Mouse (Mus musculus) forebrain, embryonic 14.5 days (tissue): ENCODE measurements around the gene Per2. TPM values are rescaled to one million over a fixed set of nuclear protein-coding genes. Genes with fewer than 3 reads are reported as not detected.

Experiments used
- ATAC-seq: fragments of 200-750 bp; cut with Nextera tagmentation; 2 replicates; pipeline ENCODE4 v1.8.0; 2017; ENCODE audit warnings: mild to moderate bottlenecking, moderate library complexity
- DNase-seq: peaks from one replicate; pipeline ENCODE4 v3.0.0-alpha.2; 2015; ENCODE audit warnings: low spot score
- H3K27ac ChIP-seq: fragments of 300-500 bp; sonication (generic); 2 replicates; pipeline ENCODE4 v1.5.1; 2014; ENCODE audit warnings: low read depth, mild to moderate bottlenecking, control low read depth, low read length, moderate library complexity
- H3K27me3 ChIP-seq: fragments of 300-500 bp; sonication (generic); replicated peaks from 2 replicates; pipeline ENCODE4 v1.6.1; 2014; ENCODE audit warnings: low read length, control low read depth, mixed read lengths; ENCODE audit not compliant: control insufficient read depth, insufficient read depth
- H3K36me3 ChIP-seq: fragments of 300-500 bp; sonication (generic); 2 replicates; pipeline ENCODE4 v1.6.1; 2014; ENCODE audit warnings: low read length, control low read depth; ENCODE audit not compliant: control insufficient read depth, insufficient read depth
- H3K4me1 ChIP-seq: fragments of 300-500 bp; sonication (generic); 2 replicates; pipeline ENCODE4 v1.6.1; 2014; ENCODE audit warnings: antibody characterized with exemption, low read length, control low read depth; ENCODE audit not compliant: control insufficient read depth, insufficient read depth
- H3K4me2 ChIP-seq: fragments of 300-500 bp; sonication (generic); 2 replicates; pipeline ENCODE4 v1.6.1; 2014; ENCODE audit warnings: mild to moderate bottlenecking, control low read depth, low read length
- H3K4me3 ChIP-seq: fragments of 300-500 bp; sonication (generic); 2 replicates; pipeline ENCODE4 v1.5.1; 2014; ENCODE audit warnings: low read depth, low read length, control low read depth
- H3K9ac ChIP-seq: fragments of 300-500 bp; sonication (generic); 2 replicates; pipeline ENCODE4 v1.6.1; 2014; ENCODE audit warnings: mild to moderate bottlenecking, low read length, control low read depth, moderate library complexity
- H3K9me3 ChIP-seq: fragments of 300-500 bp; sonication (generic); replicated peaks from 2 replicates; pipeline ENCODE4 v1.6.1; 2016; ENCODE audit warnings: low read length, control low read depth, mixed read lengths; ENCODE audit not compliant: control insufficient read depth
- WGBS: fragments of 180-500 bp; shearing (Covaris S2); extraction: QIAGEN DNeasy Blood & Tissue Kit; methylation state at CpG from one replicate; pipeline ENCODE4 v1.1.7; 2014; 5-methylcytosine and 5-hydroxymethylcytosine counted together
- polyA plus RNA-seq: library from polyadenylated mRNA; unstranded; fragments of >200 nt; fragmentation: Nextera tagmentation; extraction: Ambion mirVana; gene quantifications from 2 replicates; pipeline ENCODE4 v1.2.1, GENCODE M21; 2014

Per2 gene
- polyA plus RNA-seq, 1 experiment from 2014 or later, result 2.6 TPM

GRCm38 (mm10) chr1:91404976-91405375 lies 54.1 kb downstream of the Per2 start:
- no peak for ATAC-seq

GRCm38 (mm10) chr1:91398260-91399062 lies 60.7 kb downstream of the Per2 start, which contains the start of gene Ilkap:
TSS of gene Ilkap (minus strand) at chr1:91398815.
- H3K9me3 ChIP-seq, result no peaks in the 10 kb centered on the region
- DNase-seq (peak; percentile 93), ATAC-seq (peak; percentile 97)
- peaks cover 15% of the 10 kb centered on the region for H3K4me1 ChIP-seq
- no peaks in the 10 kb centered on the region for H3K27me3 ChIP-seq
- peak within 1 kb of the TSS; percentile 96 for H3K4me2 ChIP-seq
- H3K36me3 ChIP-seq, result peaks cover 16% of the 10 kb centered on the region
- WGBS, result under 1% methylated on average over 83 of the region's 91 CpGs
- peak within 1 kb of the TSS; percentile 88 for H3K9ac ChIP-seq
- H3K4me3 ChIP-seq, result peak within 1 kb of the TSS; percentile 88
- H3K27ac ChIP-seq, result peak within 1 kb of the TSS; percentile 83

More at GRCm38 (mm10) chr1:91404976-91405375, 54.1 kb downstream of the Per2 start:
- no peaks in the 10 kb centered on the region for H3K9me3 ChIP-seq
- H3K4me1 ChIP-seq, result no peaks in the 10 kb centered on the region
- no peak overlapping the region for H3K9ac ChIP-seq
- DNase-seq, result no peak
- WGBS, result 38% methylated on average over 1 of the region's 1 CpGs
- no peak overlapping the region for H3K4me3 ChIP-seq
- no peaks in the 10 kb centered on the region for H3K27me3 ChIP-seq
- H3K36me3 ChIP-seq, result no peaks in the 10 kb centered on the region
- H3K4me2 ChIP-seq, result no peak overlapping the region
- no peak overlapping the region for H3K27ac ChIP-seq

- peaks cover 15% of the 10 kb centered on the region for H3K4me1 ChIP-seq
- H3K9ac ChIP-seq, result peak overlapping the region; percentile 88
- peak overlapping the region; percentile 96 for H3K4me2 ChIP-seq
- H3K4me3 ChIP-seq, result peak overlapping the region; percentile 88
- peak overlapping the region; percentile 83; the same call in 1 of the 2 replicates for H3K27ac ChIP-seq
- ATAC-seq (0 out of 2 replicates have a peak, but pooled peaks have one; percentile 0), DNase-seq (no peak)
- under 1% methylated on average over 12 of the region's 12 CpGs for WGBS
- no peaks in the 10 kb centered on the region for H3K9me3 ChIP-seq
- H3K27me3 ChIP-seq, result no peaks in the 10 kb centered on the region
- peaks cover 21% of the 10 kb centered on the region for H3K36me3 ChIP-seq
Observed at GRCm38 (mm10) chr1:91397927-91398259, 61.2 kb downstream of the Per2 start.

- Histone ChIP-seq H3K4me2 (no peak overlapping the region), H3K9ac (no peak overlapping the region), H3K4me3 (no peak overlapping the region), H3K4me1 (no peaks in the 10 kb centered on the region; the same call in 1 of the 2 replicates), H3K9me3 (no peaks in the 10 kb centered on the region), H3K27me3 (no peaks in the 10 kb centered on the region), H3K27ac (no peak overlapping the region), H3K36me3 (peaks cover 78% of the 10 kb centered on the region)
- ATAC-seq (no peak), DNase-seq (no peak)
- WGBS, result 96% methylated on average over 5 of the region's 5 CpGs
Observed at GRCm38 (mm10) chr1:91390369-91390768, 68.8 kb downstream of the Per2 start.

GRCm38 (mm10) chr1:91381091-91381471 lies 78.0 kb downstream of the Per2 start:
- 96% methylated on average over 4 of the region's 4 CpGs for WGBS

GRCm38 (mm10) chr1:91380453-91381090 lies 78.6 kb downstream of the Per2 start:
- Histone ChIP-seq H3K27ac (no peak overlapping the region), H3K9ac (no peak overlapping the region), H3K27me3 (no peaks in the 10 kb centered on the region), H3K36me3 (peaks cover 94% of the 10 kb centered on the region), H3K4me1 (no peaks in the 10 kb centered on the region), H3K4me2 (no peak overlapping the region), H3K4me3 (no peak overlapping the region), H3K9me3 (no peaks in the 10 kb centered on the region)
- ATAC-seq, result peak; percentile 62; the same call in 1 of the 2 replicates
- 60% methylated on average over 7 of the region's 7 CpGs for WGBS
- peak; percentile 87 for DNase-seq

More at GRCm38 (mm10) chr1:91381091-91381471, 78.0 kb downstream of the Per2 start:
- no peak for ATAC-seq
- H3K27ac ChIP-seq, result no peak overlapping the region
- H3K4me2 ChIP-seq, result no peak overlapping the region
- no peak for DNase-seq
- H3K4me3 ChIP-seq, result no peak overlapping the region
- H3K36me3 ChIP-seq, result peaks cover 93% of the 10 kb centered on the region
- no peaks in the 10 kb centered on the region for H3K4me1 ChIP-seq
- no peak overlapping the region for H3K9ac ChIP-seq
- H3K27me3 ChIP-seq, result no peaks in the 10 kb centered on the region
- H3K9me3 ChIP-seq, result no peaks in the 10 kb centered on the region

GRCm38 (mm10) chr1:91373414-91373835 lies 85.7 kb downstream of the Per2 start:
- no peak overlapping the region for H3K9ac ChIP-seq
- no peaks in the 10 kb centered on the region for H3K27me3 ChIP-seq
- no peak for ATAC-seq
- H3K4me1 ChIP-seq, result no peaks in the 10 kb centered on the region
- peaks cover 86% of the 10 kb centered on the region for H3K36me3 ChIP-seq
- no peak overlapping the region for H3K4me2 ChIP-seq
- H3K9me3 ChIP-seq, result no peaks in the 10 kb centered on the region
- no peak for DNase-seq
- H3K4me3 ChIP-seq, result no peak overlapping the region
- WGBS, result 96% methylated on average over 6 of the region's 6 CpGs
- H3K27ac ChIP-seq, result no peak overlapping the region

GRCm38 (mm10) chr1:91370055-91370454 lies 89.1 kb downstream of the Per2 start:
- Histone ChIP-seq H3K4me2 (no peak overlapping the region), H3K4me1 (no peaks in the 10 kb centered on the region), H3K9ac (no peak overlapping the region), H3K9me3 (no peaks in the 10 kb centered on the region), H3K4me3 (no peak overlapping the region), H3K27me3 (peaks cover 3% of the 10 kb centered on the region; the same call in 1 of the 2 replicates), H3K36me3 (peaks cover 52% of the 10 kb centered on the region), H3K27ac (no peak overlapping the region)
- no peak for ATAC-seq
- 89% methylated on average over 23 of the region's 23 CpGs for WGBS
- DNase-seq, result no peak

GRCm38 (mm10) chr1:91369408-91369807 lies 89.7 kb downstream of the Per2 start:
- Histone ChIP-seq H3K9me3 (0 out of 2 replicates have a peak, but pooled peaks cover 1% of the 10 kb centered on the region), H3K36me3 (peaks cover 46% of the 10 kb centered on the region), H3K4me2 (no peak overlapping the region), H3K4me3 (no peak overlapping the region), H3K27me3 (peaks cover 3% of the 10 kb centered on the region; the same call in 1 of the 2 replicates), H3K27ac (no peak overlapping the region), H3K4me1 (no peaks in the 10 kb centered on the region), H3K9ac (no peak overlapping the region)
- DNase-seq, result no peak
- ATAC-seq, result no peak
- WGBS, result 73% methylated on average over 4 of the region's 4 CpGs
